Mouse (Mus musculus): ENCODE measurements around the gene Bcas3.

- no peak for TF ChIP-seq CTCF (IDR thresholded peaks at IDR 0.05; ENCODE audit: low read depth, low read length)
- no peak for TF ChIP-seq POLR2A (IDR thresholded peaks at IDR 0.05; ENCODE audit: insufficient read depth, low read length)
- no peak for TF ChIP-seq EP300 (IDR thresholded peaks at IDR 0.05; ENCODE audit: insufficient read depth, low read depth, low read length)
These were observed 188.0 kb downstream of the Bcas3 start for GRCm38 (mm10) chr11:85540989-85541388.
